Mouse (Mus musculus): ENCODE measurements around the gene Mettl22. TPM values are rescaled to one million over a fixed set of nuclear protein-coding genes. Genes with fewer than 3 reads are reported as not detected.
A peak's percentile ranks its signal among the peaks of the same experiment; 100 is the strongest.

The Mettl22 gene
- polyA plus RNA-seq, 1 experiment from 2014 or later = 20.5 TPM

GRCm38 (mm10) chr16:8491743-8492490, 21.3 kb downstream of the Mettl22 start:
- Histone ChIP-seq H3K27ac (ENCODE audit: low read depth, low read length) (no peak overlapping the region), H3K9me3 (ENCODE audit: control insufficient read depth, low read length) (no peaks in the 10 kb centered on the region), H3K36me3 (ENCODE audit: control insufficient read depth, insufficient read depth, low read length) (peaks cover 15% of the 10 kb centered on the region), H3K4me3 (ENCODE audit: low read length) (no peak overlapping the region), H3K4me1 (ENCODE audit: control insufficient read depth, insufficient read depth, low read length) (0 out of 2 replicates have a peak, but pooled peaks cover 6% of the 10 kb centered on the region), H3K9ac (ENCODE audit: low read depth, low read length) (no peak overlapping the region), H3K4me2 (replicated peaks; ENCODE audit: low read depth, low read length) (no peak overlapping the region), H3K27me3 (ENCODE audit: control insufficient read depth, insufficient read depth, low read length) (no peaks in the 10 kb centered on the region)
- WGBS = 12% methylated on average over 13 of the region's 13 CpGs
- ATAC-seq (ENCODE audit: low FRiP score, low TSS enrichment) = peak; percentile 88

DNA sequence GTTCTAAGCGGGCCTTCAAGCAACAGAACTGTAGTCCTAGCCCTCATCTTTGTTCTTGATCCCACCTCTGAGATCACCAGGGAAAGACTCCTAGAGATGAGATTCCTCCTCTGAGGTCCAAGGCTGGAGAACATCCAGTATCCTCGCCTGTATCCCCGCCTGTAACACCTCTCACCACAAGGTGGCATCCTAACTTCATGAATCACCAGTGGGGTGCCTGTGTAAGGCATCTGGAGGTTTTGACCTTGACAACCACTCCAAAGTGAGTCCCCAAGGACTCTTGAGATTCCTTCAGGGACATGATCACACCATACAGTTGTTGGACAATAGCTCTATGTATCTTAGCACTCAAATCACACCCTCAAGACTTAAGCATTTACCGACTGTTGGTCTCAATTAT, 23.7 kb downstream of the Mettl22 start:
- H3K27ac ChIP-seq (ENCODE audit: low read depth, low read length) = no peak overlapping the region
- 0 out of 2 replicates have a peak, but pooled peaks cover 6% of the 10 kb centered on the region for H3K4me1 ChIP-seq (ENCODE audit: control insufficient read depth, insufficient read depth, low read length)
- H3K4me2 ChIP-seq (replicated peaks; ENCODE audit: low read depth, low read length) = no peak overlapping the region
- no peak for ATAC-seq (ENCODE audit: low FRiP score, low TSS enrichment)
- no peaks in the 10 kb centered on the region; the same call in 1 of the 2 replicates for H3K36me3 ChIP-seq (ENCODE audit: control insufficient read depth, insufficient read depth, low read length)
- no peaks in the 10 kb centered on the region for H3K9me3 ChIP-seq (ENCODE audit: control insufficient read depth, low read length)
- no peaks in the 10 kb centered on the region for H3K27me3 ChIP-seq (ENCODE audit: control insufficient read depth, insufficient read depth, low read length)
- 18% methylated on average over 4 of the region's 4 CpGs for WGBS
- no peak overlapping the region for H3K4me3 ChIP-seq (ENCODE audit: low read length)
- H3K9ac ChIP-seq (ENCODE audit: low read depth, low read length) = no peak overlapping the region

GRCm38 (mm10) chr16:8496967-8497366, 26.4 kb downstream of the Mettl22 start:
- no peak overlapping the region for H3K27ac ChIP-seq (ENCODE audit: low read depth, low read length)
- no peaks in the 10 kb centered on the region for H3K9me3 ChIP-seq (ENCODE audit: control insufficient read depth, low read length)
- 63% methylated on average over 2 of the region's 2 CpGs for WGBS
- no peaks in the 10 kb centered on the region for H3K36me3 ChIP-seq (ENCODE audit: control insufficient read depth, insufficient read depth, low read length)
- 0 out of 2 replicates have a peak, but pooled peaks cover under 1% of the 10 kb centered on the region for H3K4me1 ChIP-seq (ENCODE audit: control insufficient read depth, insufficient read depth, low read length)
- no peak overlapping the region for H3K4me3 ChIP-seq (ENCODE audit: low read length)
- H3K9ac ChIP-seq (ENCODE audit: low read depth, low read length) = no peak overlapping the region
- H3K27me3 ChIP-seq (ENCODE audit: control insufficient read depth, insufficient read depth, low read length) = no peaks in the 10 kb centered on the region
- ATAC-seq (ENCODE audit: low FRiP score, low TSS enrichment) = no peak
- no peak overlapping the region for H3K4me2 ChIP-seq (replicated peaks; ENCODE audit: low read depth, low read length)

- Histone ChIP-seq H3K36me3 (ENCODE audit: control insufficient read depth, insufficient read depth, low read length) (no peaks in the 10 kb centered on the region), H3K9ac (ENCODE audit: low read depth, low read length) (no peak overlapping the region), H3K4me1 (ENCODE audit: control insufficient read depth, insufficient read depth, low read length) (no peaks in the 10 kb centered on the region), H3K4me2 (replicated peaks; ENCODE audit: low read depth, low read length) (no peak overlapping the region), H3K27ac (ENCODE audit: low read depth, low read length) (no peak overlapping the region), H3K4me3 (ENCODE audit: low read length) (no peak overlapping the region), H3K9me3 (ENCODE audit: control insufficient read depth, low read length) (no peaks in the 10 kb centered on the region; the same call in 1 of the 2 replicates), H3K27me3 (ENCODE audit: control insufficient read depth, insufficient read depth, low read length) (no peaks in the 10 kb centered on the region)
- 34% methylated on average over 2 of the region's 2 CpGs for WGBS
- ATAC-seq (ENCODE audit: low FRiP score, low TSS enrichment) = no peak
Measured at GRCm38 (mm10) chr16:8504271-8504670, 33.7 kb downstream of the Mettl22 start.

GRCm38 (mm10) chr16:8509894-8510293, 39.3 kb downstream of the Mettl22 start:
- ATAC-seq (ENCODE audit: low FRiP score, low TSS enrichment) = no peak
- Histone ChIP-seq H3K27me3 (ENCODE audit: control insufficient read depth, insufficient read depth, low read length) (no peaks in the 10 kb centered on the region), H3K36me3 (ENCODE audit: control insufficient read depth, insufficient read depth, low read length) (no peaks in the 10 kb centered on the region), H3K9ac (ENCODE audit: low read depth, low read length) (no peak overlapping the region), H3K27ac (ENCODE audit: low read depth, low read length) (no peak overlapping the region), H3K4me1 (ENCODE audit: control insufficient read depth, insufficient read depth, low read length) (peaks cover 13% of the 10 kb centered on the region), H3K4me3 (ENCODE audit: low read length) (no peak overlapping the region), H3K4me2 (replicated peaks; ENCODE audit: low read depth, low read length) (no peak overlapping the region), H3K9me3 (ENCODE audit: control insufficient read depth, low read length) (no peaks in the 10 kb centered on the region; the same call in 1 of the 2 replicates)
- 73% methylated on average over 5 of the region's 5 CpGs for WGBS

GRCm38 (mm10) chr16:8512830-8513229, 42.2 kb downstream of the Mettl22 start:
- Histone ChIP-seq H3K4me1 (ENCODE audit: control insufficient read depth, insufficient read depth, low read length) (peaks cover 17% of the 10 kb centered on the region), H3K4me3 (ENCODE audit: low read length) (peak overlapping the region; percentile 56), H3K4me2 (replicated peaks; ENCODE audit: low read depth, low read length) (peak overlapping the region; percentile 66), H3K9ac (ENCODE audit: low read depth, low read length) (0 out of 2 replicates have a peak overlapping the region, but pooled peaks have one; percentile 63), H3K27me3 (ENCODE audit: control insufficient read depth, insufficient read depth, low read length) (no peaks in the 10 kb centered on the region), H3K36me3 (ENCODE audit: control insufficient read depth, insufficient read depth, low read length) (no peaks in the 10 kb centered on the region), H3K9me3 (ENCODE audit: control insufficient read depth, low read length) (no peaks in the 10 kb centered on the region), H3K27ac (ENCODE audit: low read depth, low read length) (no peak overlapping the region)
- peak; percentile 45; the same call in 1 of the 2 replicates for ATAC-seq (ENCODE audit: low FRiP score, low TSS enrichment)
- WGBS = 0% methylated on average over 5 of the region's 5 CpGs

DNA sequence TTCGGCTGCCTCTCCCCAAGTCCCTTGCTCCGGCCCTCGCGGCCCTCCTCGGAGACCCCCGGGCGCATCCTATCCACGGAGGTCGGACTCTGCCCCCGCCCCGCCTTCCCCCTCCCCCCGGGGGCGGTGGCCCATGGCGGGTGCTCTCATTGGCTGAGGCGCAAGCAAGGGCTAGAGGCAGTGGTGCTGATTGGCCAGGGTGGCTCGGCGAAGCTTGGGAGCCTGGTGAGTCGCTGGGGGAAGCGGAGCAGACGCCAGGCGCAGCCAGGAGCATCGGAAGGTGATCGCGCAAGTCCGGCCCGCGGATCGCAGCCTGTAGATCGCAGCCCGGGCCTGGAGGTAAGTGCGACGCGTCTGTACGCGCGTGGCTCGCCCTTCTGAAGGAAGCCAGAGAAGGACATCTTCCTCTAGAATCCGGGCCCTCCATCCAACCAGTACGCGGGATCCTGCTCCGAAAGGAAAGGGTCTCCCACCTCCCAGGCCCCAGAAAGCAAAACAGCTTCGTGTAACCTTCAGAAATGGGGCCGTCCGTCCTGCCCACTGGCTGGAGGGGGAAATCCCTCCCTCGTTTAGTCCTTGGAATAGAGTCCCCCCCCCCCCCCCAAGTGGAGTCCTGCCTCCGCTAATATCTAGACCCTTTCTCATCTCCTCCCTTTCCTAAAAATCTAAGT, 42.8 kb downstream of the Mettl22 start, which contains the start of gene Abat:
TSS of gene Abat (plus strand) at position 194 of the 671 bp plus-strand sequence.
- no peaks in the 10 kb centered on the region for H3K9me3 ChIP-seq (ENCODE audit: control insufficient read depth, low read length)
- H3K36me3 ChIP-seq (ENCODE audit: control insufficient read depth, insufficient read depth, low read length) = no peaks in the 10 kb centered on the region
- no peaks in the 10 kb centered on the region for H3K27me3 ChIP-seq (ENCODE audit: control insufficient read depth, insufficient read depth, low read length)
- under 1% methylated on average over 43 of the region's 46 CpGs for WGBS
- H3K27ac ChIP-seq (ENCODE audit: low read depth, low read length) = peak within 1 kb of the TSS; percentile 65; the same call in 1 of the 2 replicates
- ATAC-seq (ENCODE audit: low FRiP score, low TSS enrichment) = peak; percentile 100
- peaks cover 17% of the 10 kb centered on the region for H3K4me1 ChIP-seq (ENCODE audit: control insufficient read depth, insufficient read depth, low read length)
- peak within 1 kb of the TSS; percentile 56 for H3K4me3 ChIP-seq (ENCODE audit: low read length)
- peak within 1 kb of the TSS; percentile 63 for H3K9ac ChIP-seq (ENCODE audit: low read depth, low read length)
- peak within 1 kb of the TSS; percentile 66 for H3K4me2 ChIP-seq (replicated peaks; ENCODE audit: low read depth, low read length)

- Histone ChIP-seq H3K9me3 (ENCODE audit: control insufficient read depth, low read length) (no peaks in the 10 kb centered on the region), H3K4me2 (replicated peaks; ENCODE audit: low read depth, low read length) (peak overlapping the region; percentile 66), H3K27me3 (ENCODE audit: control insufficient read depth, insufficient read depth, low read length) (no peaks in the 10 kb centered on the region), H3K9ac (ENCODE audit: low read depth, low read length) (peak overlapping the region; percentile 63; the same call in 1 of the 2 replicates), H3K4me3 (ENCODE audit: low read length) (peak overlapping the region; percentile 56), H3K27ac (ENCODE audit: low read depth, low read length) (no peak overlapping the region), H3K36me3 (ENCODE audit: control insufficient read depth, insufficient read depth, low read length) (no peaks in the 10 kb centered on the region), H3K4me1 (ENCODE audit: control insufficient read depth, insufficient read depth, low read length) (peaks cover 17% of the 10 kb centered on the region)
- 16% methylated on average over 4 of the region's 4 CpGs for WGBS
- ATAC-seq (ENCODE audit: low FRiP score, low TSS enrichment) = no peak
Measured at GRCm38 (mm10) chr16:8514180-8514579, 43.6 kb downstream of the Mettl22 start.

DNA sequence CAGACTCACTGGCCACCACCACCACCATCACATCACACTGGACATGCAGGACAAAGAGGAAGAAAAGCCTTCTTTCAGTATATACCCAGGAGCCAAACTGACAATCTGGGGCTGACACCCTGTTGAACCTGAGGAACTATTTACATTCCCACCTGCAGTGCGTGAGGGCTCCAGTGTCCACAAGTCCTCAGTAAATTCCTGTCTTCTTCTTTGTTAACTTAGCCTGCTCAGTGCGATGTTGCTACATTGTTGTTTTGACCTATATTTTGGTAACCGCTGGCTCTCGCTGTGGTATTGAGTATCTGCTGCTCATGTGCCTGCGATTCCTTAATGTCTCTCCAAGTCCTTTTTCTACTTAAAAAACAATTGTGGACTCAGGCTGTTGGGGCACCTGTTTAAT, 49.9 kb downstream of the Mettl22 start:
- WGBS = 81% methylated on average over 5 of the region's 5 CpGs
- no peak overlapping the region for H3K4me3 ChIP-seq (ENCODE audit: low read length)
- H3K27me3 ChIP-seq (ENCODE audit: control insufficient read depth, insufficient read depth, low read length) = no peaks in the 10 kb centered on the region
- no peak overlapping the region for H3K4me2 ChIP-seq (replicated peaks; ENCODE audit: low read depth, low read length)
- H3K27ac ChIP-seq (ENCODE audit: low read depth, low read length) = no peak overlapping the region
- H3K9me3 ChIP-seq (ENCODE audit: control insufficient read depth, low read length) = no peaks in the 10 kb centered on the region
- ATAC-seq (ENCODE audit: low FRiP score, low TSS enrichment) = no peak
- no peaks in the 10 kb centered on the region for H3K36me3 ChIP-seq (ENCODE audit: control insufficient read depth, insufficient read depth, low read length)
- H3K9ac ChIP-seq (ENCODE audit: low read depth, low read length) = no peak overlapping the region
- H3K4me1 ChIP-seq (ENCODE audit: control insufficient read depth, insufficient read depth, low read length) = peaks cover 14% of the 10 kb centered on the region
